Mouse (Mus musculus): ENCODE data around the gene OR5BS1P.
"Not testable (repeated sequence)": the region's sequence is repeated elsewhere in the genome, so short reads cannot be mapped to it uniquely, and the experiment has no call there.

The OR5BS1P gene

GRCm38 (mm10) chr15:98469596-98469995, at the start of gene OR5BS1P:
OR5BS1P (plus strand) TSS chr15:98469896.
- DNase-seq, result no peak

DNA sequence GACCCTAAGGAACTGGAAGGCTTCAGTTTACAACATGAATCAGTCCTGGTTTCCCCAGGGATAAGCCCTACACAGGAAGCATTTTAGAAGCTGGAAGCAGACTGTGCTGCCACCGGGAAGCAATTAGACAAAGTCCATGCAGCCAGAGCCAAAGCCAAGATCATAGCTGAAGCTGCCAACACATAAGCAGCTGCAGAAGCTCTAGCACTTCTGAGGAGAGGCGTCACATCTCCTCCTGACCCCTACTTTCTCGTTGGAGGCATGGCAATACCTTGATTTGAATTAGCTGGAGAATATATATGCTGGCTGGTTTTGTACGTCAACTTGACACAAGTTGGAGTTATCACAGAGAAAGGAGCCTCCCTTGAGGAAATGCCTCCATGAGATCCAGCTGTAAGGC, 48.8 kb upstream of the OR5BS1P start:
- no peak for DNase-seq

DNA sequence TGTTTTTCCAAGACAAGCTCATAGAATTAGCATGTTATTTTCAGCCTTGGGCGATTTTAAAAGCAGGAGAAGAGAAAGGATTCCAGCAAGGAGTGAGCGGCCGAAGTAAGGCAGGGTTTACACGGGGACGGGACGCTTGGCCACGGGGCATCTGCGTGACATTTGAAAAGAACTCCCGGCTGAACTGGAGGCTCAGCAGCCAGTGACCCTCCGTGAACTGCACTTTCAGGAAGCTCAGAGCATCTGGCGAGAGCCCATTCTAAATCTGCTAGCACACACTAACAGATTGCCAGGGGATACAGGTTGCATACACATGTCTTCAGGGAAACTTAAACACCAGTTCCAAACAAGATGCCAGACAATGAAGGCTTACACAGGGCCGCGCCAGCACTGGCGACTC, 45.4 kb upstream of the OR5BS1P start:
- DNase-seq, result no peak

DNA sequence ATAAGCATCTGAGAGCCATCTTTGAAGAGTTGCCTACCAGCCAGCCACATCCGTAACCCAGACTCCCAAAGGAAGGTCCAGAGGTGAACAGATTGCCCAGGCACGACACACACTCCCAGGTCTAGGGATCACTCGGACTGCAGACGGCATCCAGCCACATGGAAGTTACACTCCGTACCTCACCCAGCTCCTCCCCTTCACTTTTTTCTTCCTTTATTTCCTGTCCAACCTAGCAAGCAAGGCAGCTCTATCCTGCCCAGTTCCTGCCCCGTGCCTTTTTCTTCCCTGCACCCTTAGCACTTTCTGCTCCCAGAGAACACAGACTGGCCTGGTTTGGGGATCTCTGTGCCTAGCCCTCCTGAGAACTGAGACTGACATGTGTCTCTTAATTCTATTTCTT, 44.9 kb upstream of the OR5BS1P start:
- DNase-seq, result no peak

DNA sequence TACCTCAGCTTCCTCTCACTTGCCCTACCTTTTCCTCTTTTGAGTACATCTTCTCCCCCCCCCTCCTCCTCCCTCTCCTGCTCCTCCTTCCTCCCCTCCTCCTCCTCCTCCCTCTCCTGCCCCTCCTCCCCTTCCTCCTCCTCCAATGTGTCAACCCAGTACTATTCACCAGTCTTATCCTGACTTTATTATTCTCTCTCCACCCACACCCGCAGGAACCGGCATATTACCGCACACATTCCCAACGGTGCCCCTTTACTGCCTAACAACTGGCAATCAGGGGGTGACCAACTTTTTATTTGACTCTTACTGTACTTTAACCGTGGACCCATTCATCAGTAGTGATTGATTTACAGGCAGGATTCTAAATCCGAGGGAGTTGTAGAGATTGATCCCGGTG, 44.5 kb upstream of the OR5BS1P start:
- no peak for DNase-seq

- DNase-seq, result not testable (repeated sequence)
Observed at GRCm38 (mm10) chr15:98430925-98431324, 38.8 kb upstream of the OR5BS1P start, which contains the start of gene Olfr282. Olfr282 (plus strand) TSS chr15:98431225.

GRCm38 (mm10) chr15:98444561-98444960, 25.1 kb upstream of the OR5BS1P start:
- DNase-seq, result no peak

DNA sequence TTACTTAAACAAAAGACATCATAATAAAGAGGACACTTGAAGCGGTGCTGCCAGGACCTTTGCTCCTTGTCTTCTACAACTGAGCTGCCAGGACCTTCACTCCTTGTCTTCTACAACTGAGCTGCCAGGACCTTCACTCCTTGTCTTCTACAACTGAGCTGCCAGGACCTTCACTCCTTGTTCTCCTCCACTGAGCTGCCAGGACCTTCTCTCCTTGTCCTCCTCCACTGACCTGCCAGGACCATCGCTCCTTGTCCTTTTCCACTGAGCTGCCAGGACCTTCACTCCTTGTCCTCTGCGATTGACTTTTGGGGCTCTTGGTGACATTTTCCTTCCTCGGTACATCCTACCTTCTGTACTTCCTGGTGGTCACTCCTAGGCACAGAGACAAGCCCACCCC, 21.2 kb upstream of the OR5BS1P start:
- DNase-seq, result peak; percentile 14 to 28

DNA sequence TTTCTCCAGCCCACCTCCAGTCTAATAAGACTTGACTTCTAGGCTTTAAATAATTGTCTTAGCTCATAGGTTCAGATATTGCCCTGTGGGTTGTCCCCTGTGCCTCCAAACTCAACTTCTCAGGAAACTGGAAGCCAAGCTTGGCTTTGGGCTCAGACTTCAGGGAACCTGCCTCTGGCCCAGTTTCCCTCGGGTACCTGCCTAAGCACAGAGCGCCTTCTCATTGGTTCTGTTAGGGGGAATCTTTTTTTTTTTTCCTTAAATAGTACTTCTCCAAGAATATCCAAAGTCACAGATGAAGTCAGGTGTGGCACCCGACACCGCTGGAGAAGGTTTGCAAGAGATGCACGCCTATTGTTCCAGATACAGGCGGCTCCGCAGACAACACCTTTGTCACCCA, 17.4 kb upstream of the OR5BS1P start, which contains the start of gene Olfr281:
TSS of gene Olfr281 (plus strand) at position 301 of the 400 bp plus-strand sequence.
- no peak for DNase-seq

GRCm38 (mm10) chr15:98471539-98471938, 1.8 kb downstream of the OR5BS1P start:
- DNase-seq, result no peak

GRCm38 (mm10) chr15:98474958-98475357, 5.3 kb downstream of the OR5BS1P start:
- no peak for DNase-seq

- peak; percentile 75 to 83 for DNase-seq
Observed at GRCm38 (mm10) chr15:98475382-98475781, 5.7 kb downstream of the OR5BS1P start.

GRCm38 (mm10) chr15:98476281-98476680, 6.6 kb downstream of the OR5BS1P start:
- DNase-seq, result peak; percentile 26 to 36

DNA sequence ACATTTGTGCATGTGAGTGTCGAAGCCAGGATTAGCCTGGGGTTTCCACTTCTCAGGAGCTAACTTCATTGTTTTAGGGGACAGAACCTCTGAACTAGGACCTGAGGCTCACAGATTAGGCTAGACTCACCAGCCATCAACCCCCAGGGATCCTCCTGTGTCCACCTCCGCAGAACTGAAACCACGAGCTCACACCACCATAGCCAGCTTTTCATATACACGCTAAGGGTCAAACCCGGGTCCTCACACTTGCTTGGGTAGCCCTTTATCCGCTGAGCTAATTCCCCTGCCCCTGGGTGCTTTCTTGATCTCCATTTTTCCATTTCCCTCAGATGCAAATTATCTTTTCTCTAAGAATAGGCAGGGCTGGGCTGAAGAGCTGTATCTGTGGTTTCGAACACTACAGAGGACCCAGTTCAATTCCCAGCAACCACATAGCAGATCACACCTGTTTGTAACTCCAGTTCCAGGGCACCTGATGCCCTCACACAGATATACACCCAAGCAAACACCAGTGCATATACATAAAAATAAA, 9.9 kb downstream of the OR5BS1P start:
- no peak for DNase-seq

- DNase-seq, result peak in 1 of 2 experiments; percentile 15
Observed at GRCm38 (mm10) chr15:98482701-98483100, 13.0 kb downstream of the OR5BS1P start, which contains the start of gene Lalba. Lalba (minus strand) TSS chr15:98482721.

- DNase-seq, result no peak
Observed at GRCm38 (mm10) chr15:98483907-98484886, 14.5 kb downstream of the OR5BS1P start.

DNA sequence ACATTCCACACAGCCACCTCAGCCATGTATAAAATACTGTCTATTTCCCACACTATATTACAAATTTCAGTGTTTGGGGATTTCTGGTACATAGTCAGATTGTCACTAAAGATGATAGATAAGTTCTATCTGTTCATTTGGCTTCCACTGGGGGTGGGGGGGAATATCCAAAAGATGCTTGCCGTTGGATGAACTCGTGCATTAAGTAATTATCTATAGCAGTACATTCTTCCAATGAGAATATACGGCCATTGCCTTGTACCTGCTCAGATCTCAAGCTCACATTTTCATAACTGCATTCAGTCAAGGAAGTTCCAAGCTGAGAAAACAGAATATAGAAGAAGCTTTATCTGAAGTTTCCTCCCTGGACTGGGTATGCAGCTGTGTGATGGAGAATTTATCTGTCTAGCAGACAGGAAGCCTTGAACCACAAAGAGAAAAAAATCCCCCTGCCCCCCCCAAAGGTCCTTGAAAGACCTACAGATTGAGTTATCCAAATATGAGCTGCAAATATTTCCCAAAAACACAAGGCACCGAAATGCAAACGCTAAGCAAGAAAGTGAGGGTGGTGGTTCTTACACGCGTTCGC, 16.8 kb downstream of the OR5BS1P start:
- no peak for DNase-seq

DNA sequence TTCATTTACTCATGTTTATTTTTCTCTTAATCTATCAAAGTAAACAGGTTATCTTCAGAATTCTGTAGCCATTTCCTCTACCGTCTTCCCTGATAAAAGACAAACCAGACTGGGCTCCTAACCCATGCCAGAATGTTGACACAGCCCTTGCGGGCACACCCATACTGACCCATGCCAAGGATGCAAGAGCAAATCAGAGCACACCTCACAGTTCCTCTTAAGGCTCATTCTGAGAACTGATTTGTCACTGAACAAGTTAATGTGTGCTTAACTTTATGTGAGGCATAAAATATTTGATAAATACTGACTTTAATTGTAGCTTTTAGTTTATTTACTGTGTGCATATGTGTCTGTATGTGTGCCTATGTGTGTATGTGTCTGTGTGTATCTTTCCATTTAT, 21.6 kb downstream of the OR5BS1P start:
- no peak for DNase-seq

DNA sequence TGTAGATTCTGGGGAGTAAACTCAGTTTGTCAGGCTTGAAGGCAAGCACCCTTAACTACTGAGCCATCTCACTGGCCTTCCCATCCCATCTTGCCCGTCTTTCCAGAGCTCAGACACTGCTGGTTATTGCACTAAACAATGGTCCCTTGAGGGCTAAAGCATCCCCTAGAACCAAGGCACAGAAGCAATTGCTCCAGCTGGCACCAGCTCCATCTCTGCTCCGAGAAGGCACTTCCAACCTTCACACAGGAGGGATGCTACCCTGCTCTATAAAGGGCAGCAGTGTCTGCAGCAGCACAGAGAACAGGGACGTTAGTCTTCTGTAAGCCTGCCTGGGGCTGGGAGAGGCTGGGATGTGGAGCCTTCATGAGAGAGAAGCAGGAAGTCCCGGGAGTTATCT, 22.4 kb downstream of the OR5BS1P start, which contains the start of gene Olfr279:
TSS of gene Olfr279 (plus strand) at position 301 of the 400 bp plus-strand sequence.
- DNase-seq, result no peak

GRCm38 (mm10) chr15:98497631-98498030, 27.9 kb downstream of the OR5BS1P start:
- DNase-seq, result peak; percentile 54 to 57

DNA sequence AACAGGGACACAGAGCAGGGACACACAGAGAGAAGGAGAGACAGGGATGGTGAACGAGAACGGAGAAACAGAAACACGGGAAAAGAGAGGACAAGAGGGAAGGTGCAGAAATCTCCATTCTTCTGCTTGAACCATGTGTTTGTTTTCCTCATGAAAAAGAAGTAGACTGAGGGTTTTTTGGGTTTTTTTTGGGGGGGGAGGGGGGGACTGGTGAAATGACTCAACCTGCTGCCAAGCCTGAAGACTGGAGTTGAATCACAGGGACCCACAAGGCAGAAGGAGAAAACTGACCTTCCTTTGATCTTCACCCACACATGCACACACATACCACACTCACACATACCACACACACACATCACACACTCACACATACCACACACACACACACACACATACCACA, 33.6 kb downstream of the OR5BS1P start:
- no peak for DNase-seq

DNA sequence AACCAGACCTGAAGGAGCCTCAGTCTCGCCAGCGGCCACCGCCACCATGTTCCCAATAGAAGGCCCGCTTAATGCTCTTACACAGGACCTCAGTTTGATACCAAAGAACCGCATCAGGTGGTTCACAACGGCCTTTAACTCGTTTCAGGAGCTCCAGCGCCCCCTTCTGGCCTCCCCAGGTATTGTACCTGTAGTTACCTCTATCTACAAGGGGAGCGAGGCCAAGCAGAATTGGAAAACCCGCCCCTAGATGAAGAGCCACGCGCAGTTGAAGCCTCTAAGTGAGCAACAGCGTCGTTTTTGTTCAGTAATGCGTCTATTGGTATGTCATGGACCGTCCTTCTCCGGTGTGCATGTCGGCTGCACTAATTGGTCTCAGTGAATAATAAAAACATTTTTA, 34.8 kb downstream of the OR5BS1P start:
- peak; percentile 78 to 86 for DNase-seq

GRCm38 (mm10) chr15:98506253-98506957, 36.7 kb downstream of the OR5BS1P start:
- no peak for DNase-seq

All from cerebellum, postnatal 10 days (tissue).